Mouse (Mus musculus) T-helper 17 cell (primary cell): ENCODE results near the gene Cers1.

Experiments
- in situ Hi-C, 2 experiments: fragments of 300-600 bp; cut with MboI, MseI; formaldehyde crosslinking; loops; 1 replicate in 1 of 2; 2 replicates in 1 of 2; pipeline ENCODE4 v1.15.1; 2025; ENCODE audit warnings: high pct_unique_total_duplicates in 2 of 2

The Cers1 gene

DNA sequence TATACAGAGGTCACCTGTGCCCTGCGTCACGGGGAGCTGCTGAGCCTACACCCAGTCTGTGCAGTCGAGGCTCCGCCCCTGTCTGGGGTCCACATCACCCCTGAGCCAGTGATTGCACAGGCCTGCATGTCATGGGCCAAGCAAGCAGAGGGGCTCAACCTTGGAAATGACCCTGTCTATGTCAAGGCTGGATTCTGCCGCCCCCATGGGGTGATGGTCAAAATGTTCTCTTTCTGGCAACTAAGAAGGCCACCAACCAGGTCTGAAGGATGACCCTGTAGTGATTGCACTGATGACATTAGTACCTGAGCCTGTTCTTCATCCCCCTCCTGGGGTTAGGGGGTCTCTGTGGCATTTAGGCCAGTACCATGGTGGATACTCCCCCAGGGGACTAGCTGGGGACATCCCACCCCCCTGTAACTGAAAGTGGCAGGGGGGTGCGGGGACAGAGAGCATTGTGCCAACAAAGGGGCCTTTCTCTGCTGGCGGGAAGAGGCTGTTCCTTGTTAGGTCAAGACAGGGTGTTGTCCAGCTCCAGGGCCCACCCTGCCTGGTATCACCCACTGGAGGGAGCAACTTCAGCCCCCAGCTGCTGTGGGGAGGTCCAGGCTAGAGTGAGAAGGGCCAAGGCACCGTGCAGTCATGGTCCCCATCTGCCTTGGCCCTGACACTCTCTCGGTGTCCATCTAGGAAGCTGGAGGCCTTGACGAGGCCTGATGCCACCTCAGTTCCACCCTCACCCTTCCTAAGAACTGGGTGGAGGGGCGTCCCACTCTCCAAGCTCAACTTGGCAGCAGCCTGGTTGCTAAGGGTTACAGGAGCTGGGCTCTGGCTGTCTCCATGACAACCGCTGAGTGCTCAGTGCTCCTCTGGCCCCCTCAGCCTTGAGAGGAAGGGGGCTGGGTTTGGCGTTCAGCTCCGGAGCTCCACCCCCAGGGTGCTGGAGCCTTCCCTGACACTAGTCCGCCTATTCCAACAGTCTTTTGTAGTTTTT is 1.2 kb downstream of the Cers1 start:
- in situ Hi-C loops: no loop called here

DNA sequence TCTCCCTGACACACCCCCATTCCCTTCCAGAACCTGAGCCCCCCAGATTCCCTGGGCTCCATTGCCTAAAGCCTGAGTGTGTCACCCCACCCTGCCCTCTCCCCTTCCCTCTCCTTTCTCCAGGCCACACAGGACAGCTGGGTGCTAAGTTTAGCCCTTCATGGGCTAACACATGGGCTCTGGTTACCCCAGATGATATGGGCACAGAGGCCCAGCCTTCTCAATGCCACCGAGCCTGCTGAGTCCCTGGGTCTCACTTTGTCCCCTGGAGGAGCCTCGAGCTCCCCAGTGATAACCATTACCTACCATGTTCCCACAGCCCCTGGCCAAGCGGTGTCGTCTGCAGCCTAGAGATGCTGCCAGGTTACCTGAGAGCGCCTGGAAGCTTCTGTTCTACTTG is 2.3 kb downstream of the Cers1 start:
- in situ Hi-C loops: no loop called here

DNA sequence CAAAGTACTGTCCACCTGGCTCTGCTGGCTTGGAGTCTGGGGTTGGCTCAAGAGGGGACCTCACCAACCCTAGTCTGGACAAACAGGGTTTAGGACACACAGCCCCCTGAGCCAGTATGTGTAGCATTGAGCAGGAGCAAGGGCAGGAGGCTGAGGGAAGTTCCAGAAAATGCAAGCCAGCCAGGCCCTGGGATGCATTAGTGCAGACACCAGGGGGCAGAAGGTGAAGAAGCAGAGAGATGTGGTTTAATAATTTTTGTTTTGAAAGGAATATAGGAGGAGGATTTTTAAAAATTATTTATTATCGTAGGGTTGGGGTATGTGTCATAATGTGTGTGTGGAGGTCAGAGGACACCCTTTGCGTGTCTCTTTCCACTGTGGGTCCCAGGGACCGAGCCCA is 8.1 kb downstream of the Cers1 start:
- in situ Hi-C loops: no loop called here

DNA sequence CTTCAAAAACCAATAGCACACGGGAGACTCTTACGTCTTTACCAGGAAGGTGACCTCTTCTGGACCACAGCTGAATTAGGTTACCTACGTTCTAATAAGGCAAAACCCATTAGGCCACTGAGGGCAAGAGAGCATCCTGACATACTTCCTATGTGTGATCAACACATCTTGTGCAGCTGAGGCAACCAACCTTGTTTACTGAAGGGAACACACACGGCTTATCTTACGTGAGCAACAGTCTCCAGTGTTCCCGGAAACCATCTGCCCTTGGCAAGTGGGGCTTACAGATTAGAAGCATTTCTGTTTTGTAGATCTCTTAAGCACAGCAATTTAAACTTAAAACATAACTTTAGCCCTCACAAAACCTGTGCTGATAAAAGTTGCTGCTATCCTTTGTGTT is 11.9 kb downstream of the Cers1 start:
- in situ Hi-C loops: no loop called here

DNA sequence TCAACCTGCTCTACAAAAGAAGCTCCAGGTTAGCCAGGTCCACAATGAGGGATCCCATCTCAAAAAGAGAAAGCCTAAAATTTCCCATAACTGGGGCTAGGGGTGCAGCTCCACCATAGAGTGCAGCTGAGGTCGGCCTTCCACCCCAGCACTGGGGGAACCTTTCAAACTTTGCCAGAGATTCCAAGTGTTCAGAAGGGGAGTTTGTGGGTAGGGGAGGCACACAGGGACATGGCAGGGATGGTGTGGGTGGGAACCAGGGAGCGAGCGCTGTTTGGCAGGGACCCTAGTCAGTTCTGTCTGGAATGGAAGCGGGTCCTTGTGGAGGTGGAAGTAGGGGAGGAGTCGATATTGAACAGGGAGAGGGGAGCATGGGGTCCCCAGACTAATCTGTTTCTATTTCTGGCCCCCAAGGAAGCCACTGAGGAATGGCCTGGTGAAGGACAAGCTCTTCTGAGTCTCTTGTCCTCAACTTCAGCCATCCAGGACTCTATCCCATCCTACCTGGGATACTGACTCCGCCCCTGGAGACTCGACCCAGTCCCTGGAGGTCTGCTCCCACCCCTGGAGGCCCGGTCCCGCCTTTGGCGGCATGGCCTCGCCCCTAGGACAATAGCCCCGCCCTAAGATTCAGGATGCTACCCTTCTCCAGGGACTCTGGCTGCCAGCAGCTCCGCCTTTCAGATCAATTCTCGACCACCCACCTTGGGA is 13.7 kb downstream of the Cers1 start, which contains the start of gene Gdf1:
TSS of gene Gdf1 (plus strand) at position 694 of the 711 bp plus-strand sequence.
- in situ Hi-C loops: no loop called here

DNA sequence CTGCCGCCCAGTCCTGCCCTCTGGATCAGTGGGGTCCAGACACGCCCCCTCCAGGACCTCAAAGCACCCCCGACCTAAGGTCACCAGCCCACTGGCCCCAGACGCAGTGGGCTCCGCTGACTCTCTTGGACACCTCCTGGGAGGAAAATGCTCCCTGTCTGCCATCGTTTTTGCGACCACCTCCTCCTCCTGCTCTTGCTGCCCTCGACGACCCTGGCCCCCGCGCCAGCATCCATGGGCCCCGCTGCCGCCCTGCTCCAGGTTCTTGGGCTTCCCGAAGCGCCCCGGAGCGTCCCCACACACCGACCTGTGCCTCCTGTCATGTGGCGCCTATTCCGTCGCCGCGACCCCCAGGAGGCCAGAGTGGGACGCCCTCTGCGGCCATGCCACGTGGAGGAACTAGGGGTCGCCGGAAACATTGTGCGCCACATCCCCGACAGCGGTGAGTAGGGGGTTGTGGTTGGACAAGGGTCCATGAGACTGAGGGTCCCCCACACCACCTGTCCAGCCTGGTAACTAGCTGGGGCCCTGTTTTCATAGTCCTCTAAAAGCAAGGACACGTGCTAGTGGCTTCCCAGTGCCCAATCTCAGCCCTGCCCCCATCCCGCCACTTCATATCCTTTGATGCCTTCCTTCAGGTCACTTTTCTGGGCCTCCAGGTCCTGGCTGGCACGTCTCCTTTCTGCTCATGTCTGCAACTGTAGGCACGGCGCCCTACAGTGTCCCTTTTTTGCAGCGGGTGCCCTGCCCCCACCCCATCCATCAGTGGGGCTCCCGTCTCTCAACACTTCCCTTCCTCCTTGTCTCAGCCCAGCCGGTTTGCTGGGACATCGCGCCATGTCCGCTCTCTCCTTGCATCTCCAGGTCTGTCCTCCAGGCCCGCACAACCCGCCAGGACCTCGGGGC is 14.5 kb downstream of the Cers1 start:
- in situ Hi-C loops: no loop called here

DNA sequence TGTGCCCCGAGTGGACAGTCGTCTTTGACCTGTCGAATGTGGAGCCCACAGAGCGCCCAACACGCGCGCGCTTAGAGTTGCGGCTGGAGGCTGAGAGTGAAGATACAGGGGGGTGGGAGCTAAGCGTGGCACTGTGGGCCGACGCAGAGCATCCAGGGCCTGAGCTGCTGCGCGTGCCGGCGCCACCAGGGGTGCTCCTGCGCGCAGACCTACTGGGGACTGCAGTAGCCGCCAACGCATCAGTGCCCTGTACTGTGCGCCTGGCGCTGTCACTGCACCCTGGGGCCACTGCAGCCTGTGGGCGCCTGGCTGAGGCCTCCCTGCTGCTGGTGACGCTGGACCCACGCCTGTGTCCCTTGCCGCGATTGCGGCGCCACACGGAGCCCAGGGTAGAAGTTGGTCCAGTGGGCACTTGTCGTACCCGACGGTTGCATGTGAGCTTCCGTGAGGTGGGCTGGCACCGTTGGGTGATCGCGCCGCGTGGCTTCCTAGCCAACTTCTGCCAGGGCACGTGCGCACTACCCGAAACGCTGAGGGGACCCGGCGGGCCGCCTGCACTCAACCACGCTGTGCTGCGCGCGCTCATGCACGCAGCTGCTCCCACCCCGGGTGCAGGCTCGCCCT is 15.3 kb downstream of the Cers1 start:
- in situ Hi-C loops: no loop called here

DNA sequence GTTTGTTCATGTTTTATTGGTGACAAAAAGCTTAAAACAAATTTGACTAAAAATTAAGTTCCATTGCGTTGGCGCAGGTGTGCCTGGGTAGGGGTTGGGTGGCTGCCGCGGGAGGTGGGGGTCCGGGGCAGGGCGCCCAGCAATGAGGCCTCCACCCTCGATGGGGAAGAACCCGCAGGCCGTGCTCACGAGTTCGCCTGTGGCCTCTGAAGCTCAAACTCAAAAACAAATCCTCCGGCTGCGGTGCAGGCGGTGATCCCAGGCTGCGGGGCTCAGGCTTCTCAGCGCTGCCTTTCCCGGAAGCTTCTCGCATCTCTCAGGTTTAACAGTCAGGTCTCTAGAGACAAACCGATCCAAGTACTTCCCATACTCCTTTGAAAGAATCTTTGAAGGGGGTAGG is 16.0 kb downstream of the Cers1 start:
- in situ Hi-C loops: no loop called here

DNA sequence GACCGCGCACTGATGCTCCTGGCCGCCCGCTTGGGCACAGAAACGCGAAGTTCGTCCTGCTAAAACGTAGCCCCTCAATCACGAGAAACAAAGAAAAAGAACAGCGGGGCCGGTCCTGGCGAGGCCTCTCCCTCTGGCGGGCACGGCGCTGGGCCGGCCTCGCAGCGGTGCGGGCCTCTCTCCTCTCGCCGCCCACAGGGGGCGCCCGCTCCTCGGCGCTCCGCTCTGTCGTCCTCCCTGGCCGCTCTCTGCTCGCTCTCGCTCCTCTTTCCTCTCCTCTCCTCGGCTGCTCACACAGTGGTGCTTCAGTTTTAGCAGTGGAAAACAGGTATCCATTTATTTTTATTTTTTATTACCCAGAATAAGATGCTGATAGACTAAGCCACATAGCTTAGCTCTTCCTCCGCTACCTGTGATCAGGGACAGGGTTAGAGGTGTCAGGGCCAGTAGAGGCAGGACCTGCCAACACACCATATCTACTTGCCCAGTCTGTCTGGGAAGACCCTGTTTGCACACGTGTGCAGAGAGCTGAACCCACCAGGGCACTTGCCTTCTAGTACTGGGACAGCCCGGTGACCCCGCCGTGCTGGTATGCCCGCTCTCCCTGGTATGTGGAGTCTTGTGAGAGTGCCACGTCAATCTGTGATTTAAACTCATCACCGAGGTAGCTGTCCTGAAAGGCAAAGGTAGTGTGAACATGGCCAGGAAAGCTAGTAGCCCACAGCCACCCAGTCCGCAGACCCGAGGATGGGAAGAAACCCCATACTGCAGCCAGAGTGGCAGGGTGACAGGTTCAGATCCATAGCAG is 16.7 kb downstream of the Cers1 start:
- in situ Hi-C loops: no loop called here

DNA sequence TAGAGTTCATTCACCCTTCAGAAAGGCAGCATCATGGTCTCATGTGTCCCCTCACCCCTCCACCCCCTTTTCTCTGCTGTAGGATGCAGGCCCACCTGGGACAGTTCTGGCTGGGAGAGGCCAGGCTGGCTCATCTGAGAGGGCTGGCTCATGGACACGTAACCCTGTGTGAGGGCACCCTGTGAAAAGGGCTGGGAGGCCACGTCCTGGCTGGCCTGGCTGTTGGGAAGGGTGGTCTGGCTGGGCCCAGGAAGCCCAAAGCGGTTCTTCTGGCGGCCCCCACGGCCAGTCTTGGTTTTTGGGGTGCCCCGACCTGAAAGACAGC is 17.3 kb downstream of the Cers1 start:
- in situ Hi-C loops: no loop called here

DNA sequence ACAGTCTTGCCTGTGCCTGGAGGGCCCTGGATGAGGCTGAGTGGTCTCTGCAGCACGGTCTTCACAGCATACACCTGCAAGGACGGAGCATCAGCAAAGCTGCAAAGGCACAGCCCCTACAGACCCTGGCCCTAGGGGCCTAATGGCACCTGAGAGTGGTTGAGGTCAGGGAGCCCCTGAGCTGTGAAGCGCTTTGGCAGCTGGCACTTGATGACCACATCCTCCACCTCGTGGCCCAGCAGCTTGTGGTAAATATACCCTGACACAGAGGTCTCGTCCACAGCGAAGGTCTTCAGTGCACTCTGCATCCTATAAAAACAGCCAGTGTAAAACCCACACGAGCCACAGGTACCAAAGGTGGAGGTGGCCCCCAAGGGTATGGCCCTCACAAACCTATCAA is 23.4 kb downstream of the Cers1 start:
- in situ Hi-C loops: no loop called here

DNA sequence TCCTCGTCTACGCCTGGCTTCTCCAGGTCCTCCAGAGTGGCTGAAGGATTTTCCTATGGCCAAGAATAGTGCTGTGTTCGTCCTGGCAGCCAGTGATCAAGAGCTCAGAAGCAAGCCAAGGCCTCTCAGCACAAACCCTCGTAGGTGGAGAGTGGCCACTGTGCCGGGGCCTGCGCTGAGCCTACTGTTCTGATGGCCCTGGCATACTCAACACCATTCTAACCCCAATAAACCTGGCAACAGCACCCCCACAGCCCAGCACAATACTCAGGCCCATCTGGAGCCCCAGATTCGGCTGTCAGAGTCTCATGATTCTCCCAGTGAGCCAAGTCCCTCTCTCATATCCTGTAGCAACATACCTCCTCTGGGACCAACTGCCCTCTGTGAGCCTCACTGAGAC is 25.1 kb downstream of the Cers1 start:
- in situ Hi-C loops: no loop called here

DNA sequence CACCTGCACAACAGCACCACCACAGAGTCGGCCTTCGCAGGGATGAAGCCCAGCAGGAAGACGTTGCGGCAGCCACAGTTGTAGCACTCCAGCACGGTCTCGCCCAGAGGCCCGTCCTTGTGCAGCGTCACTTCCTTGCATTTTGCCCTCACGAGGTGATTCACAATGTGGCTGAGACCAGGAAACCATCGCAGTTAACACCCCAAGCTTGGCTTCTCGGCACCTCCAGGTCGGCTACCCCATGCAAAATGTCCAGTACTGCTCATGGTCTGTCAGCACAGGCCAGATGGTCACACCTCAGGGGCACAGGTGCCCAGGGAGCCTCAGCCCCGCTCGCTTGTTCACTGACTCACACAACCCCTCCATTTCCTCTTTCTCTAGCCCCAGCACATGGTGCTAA is 26.4 kb downstream of the Cers1 start:
- in situ Hi-C loops: no loop called here

DNA sequence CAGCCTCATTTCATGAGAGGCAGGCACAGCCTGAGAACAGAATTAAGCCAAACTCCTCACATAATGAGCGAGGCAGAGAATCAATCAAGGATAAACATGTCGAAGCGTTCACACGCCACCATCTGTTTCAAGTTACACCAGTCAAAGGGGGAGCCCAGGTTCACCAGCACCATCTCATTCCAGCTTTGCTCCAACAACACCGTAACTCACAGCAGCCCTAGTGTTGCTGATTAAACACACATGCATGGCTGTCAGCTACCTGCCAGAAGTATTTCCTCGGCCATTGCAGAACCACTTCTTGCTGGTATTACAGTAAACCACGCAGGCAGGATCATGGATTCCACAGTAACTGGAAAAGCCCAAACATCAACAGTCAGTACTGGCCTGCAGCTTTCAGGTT is 27.5 kb downstream of the Cers1 start:
- in situ Hi-C loops: no loop called here

DNA sequence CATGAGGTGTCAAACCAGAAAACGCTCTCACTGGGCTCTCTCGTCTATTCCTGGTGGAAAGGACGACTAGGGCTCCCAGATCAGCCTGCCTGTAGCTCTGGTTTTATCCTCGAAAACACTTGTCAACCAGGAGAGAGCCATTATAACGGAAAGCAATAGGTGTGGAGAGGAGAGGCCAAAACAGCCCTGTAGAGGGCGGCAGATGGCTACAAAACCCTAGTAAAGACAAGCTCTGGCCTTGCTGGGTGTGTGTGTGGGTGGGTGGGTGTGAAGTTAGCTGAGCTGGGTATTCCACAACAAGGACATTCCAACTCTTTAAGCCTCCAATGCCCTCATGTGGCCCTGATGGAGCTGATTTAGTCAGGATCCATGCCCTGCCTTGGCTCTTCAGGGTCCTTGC is 28.1 kb downstream of the Cers1 start:
- in situ Hi-C loops: no loop called here

DNA sequence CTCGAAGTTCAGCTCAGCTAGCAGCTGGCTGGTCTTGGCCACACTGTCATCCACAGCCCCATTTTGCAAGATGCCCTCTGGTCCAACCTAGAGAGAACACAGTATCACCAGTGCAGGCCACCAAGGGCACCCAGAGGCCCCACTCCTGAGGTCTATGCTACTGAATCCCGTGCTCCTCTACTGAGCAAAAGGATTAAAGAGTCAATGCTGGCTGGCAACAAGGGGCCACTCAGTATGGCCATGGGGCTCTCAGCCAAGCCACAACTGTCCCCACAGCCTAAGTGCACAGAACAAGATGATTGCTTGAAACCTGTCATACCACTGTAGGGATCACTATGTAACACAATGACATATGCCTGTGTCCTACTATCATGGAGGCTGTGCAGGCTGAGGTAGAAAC is 28.7 kb downstream of the Cers1 start:
- in situ Hi-C loops: no loop called here

DNA sequence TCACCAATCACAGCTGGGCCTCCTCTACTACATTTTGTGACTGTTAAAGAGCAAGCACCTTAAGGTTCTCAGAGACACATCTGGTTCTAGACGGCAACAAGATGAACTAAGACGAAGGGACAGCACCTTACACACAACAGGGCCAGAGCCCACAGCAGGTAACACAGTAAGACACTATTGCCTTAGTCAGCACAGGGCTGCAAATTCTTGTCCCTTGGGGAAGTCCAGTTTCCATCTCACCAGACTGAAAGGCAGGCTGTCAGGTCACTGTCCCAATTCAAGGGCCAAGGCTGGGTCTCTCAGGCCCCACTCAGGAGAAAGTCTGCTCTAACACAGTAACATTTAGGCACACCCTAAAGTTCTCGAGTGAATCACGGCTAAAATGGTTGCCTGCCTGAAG is 31.9 kb downstream of the Cers1 start:
- in situ Hi-C loops: no loop called here

DNA sequence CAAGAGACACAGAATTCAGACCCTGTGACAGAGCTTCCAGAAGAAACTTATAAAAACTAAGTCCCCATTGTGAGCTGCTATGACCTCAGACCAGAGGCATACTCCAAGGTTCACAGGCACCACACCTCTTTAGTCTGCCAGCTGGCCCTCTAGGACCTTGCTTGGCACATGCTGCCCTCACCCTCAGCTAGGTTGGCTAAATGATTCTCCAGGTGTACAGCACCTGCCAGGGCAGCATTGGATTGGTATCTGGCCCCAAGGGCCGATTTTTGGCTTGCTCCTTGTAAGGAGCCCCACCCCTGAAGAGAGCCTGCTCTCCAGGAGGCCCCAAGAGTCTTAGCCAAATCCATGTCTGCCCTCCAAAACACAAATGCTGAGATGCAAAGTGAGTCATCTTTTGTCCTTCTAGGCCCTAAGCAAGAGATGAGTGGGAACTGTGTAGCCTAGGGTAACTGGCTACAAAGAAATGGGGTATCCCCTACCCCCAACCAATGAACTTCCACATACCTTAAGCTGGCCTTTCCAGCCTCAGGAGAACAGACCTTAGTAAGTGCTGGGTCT is 32.4 kb downstream of the Cers1 start:
- in situ Hi-C loops: no loop called here

DNA sequence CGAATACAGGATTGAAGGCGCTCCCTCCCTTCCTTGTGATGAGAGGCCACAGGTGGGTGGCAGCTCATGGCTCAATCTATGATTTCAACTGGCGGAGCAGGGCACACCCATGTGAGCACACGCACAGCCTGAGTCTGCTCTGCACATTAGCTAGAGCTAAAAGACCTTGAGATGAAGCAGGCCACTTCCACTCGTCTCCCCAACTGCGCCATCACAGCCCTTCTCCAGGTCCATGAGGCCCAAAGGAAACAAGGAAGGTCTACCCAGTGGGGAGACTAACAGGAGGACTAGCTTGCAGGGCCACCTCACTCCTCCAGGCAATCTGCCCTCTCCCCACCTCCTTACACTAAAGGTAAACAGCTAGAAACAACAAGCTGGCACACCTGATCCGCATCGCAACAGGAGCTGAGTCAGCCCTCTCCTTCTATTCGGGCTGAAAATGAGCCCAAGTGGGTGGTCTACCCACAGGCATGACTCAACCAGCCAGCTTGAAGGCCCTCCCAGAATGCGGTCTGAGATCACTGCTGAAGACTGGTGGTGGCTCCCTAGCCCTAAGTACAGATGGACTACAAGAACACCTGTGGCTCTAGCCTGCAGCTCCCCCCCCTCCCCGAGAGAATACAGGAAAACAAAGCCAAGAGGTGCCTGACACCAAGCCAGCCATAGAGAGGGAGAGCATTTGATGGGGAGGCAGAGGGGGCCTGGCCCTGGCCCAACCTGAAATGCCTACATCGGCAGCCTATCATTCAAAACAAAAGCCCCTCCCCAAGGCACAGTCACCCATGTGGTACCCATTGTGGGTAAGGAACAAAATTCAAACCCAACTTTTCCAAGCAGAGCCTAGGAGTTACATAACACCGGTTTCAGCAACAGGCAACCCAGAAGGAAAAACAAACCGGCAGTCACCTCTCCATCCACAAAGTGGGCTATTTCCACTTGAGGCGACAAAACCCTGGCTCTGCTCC is 35.7 kb downstream of the Cers1 start:
- in situ Hi-C loops: no loop called here
